Mouse (Mus musculus) testis, adult 2 months (tissue): ENCODE results near the gene Gba. TPM values are rescaled to one million over a fixed set of nuclear protein-coding genes. Genes with fewer than 3 reads are reported as not detected.

Experiments used
- H3K27ac ChIP-seq: fragments of 200-500 bp; 2 replicates; pipeline ENCODE4 v1.5.1; 2012; ENCODE audit warnings: low read depth, low read length; ENCODE audit not compliant: control insufficient read depth, insufficient read depth
- H3K27me3 ChIP-seq: fragments of 200-500 bp; 2 replicates; pipeline ENCODE4 v1.6.1; 2012; ENCODE audit warnings: mild to moderate bottlenecking, low read length, moderate library complexity; ENCODE audit not compliant: control insufficient read depth, insufficient read depth
- H3K36me3 ChIP-seq: fragments of 200-500 bp; 2 replicates; pipeline ENCODE4 v1.6.1; 2012; ENCODE audit warnings: mild to moderate bottlenecking, low read length; ENCODE audit not compliant: control insufficient read depth, insufficient read depth
- H3K4me1 ChIP-seq: fragments of 200-500 bp; 2 replicates; pipeline ENCODE4 v1.6.1; 2012; ENCODE audit warnings: low read length; ENCODE audit not compliant: control insufficient read depth, insufficient read depth
- H3K4me3 ChIP-seq: fragments of 200-500 bp; 2 replicates; pipeline ENCODE4 v1.5.1; 2012; ENCODE audit warnings: low read depth, mild to moderate bottlenecking, low read length, moderate library complexity, mixed read lengths; ENCODE audit not compliant: control insufficient read depth
- CTCF ChIP-seq: fragments of 200-500 bp; IDR thresholded peaks from 2 replicates; pipeline ENCODE4 v1.5.1; 2012; ENCODE audit warnings: low read depth, mild to moderate bottlenecking, inconsistent platforms, low read length, moderate library complexity; ENCODE audit not compliant: control insufficient read depth, insufficient read depth, insufficient replicate concordance
- POLR2A ChIP-seq: fragments of 200-500 bp; IDR thresholded peaks from 2 replicates; pipeline ENCODE4 v1.6.1; 2012; ENCODE audit warnings: low read depth, mild to moderate bottlenecking, inconsistent platforms, low read length, moderate library complexity; ENCODE audit not compliant: control insufficient read depth
- polyA plus RNA-seq: library from polyadenylated mRNA; depleted of rRNA; stranded (reverse); fragments of >200 nt; gene quantifications from 2 replicates; pipeline ENCODE4 v1.2.3, GENCODE M21; 2012

Gba gene
- polyA plus RNA-seq, 1 experiment, result 19.9 TPM

DNA sequence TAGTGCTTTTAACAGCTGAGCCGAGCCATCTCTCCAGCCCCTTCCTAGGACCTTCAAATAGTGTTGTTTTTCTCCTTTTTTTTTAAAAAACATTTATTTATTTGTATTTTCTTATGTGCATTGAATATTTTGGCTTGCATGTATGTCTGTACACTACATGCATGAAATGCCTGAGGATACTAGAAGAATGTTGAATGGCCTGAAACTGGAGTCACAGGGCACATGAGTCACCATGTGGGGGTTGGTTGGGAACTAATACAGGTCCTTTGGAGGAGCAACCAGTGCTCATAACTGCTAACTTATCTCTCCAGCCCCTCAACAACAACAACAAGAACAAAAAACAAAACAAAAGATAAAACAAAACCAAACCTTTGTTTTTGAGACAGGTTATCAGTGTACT lies 39.6 kb upstream of the Gba start:
- no peaks in the 10 kb centered on the region for H3K27me3 ChIP-seq
- peaks cover 1% of the 10 kb centered on the region; the same call in 1 of the 2 replicates for H3K36me3 ChIP-seq
- TF ChIP-seq CTCF, result no peak
- no peak for TF ChIP-seq POLR2A
- H3K4me1 ChIP-seq, result peaks cover 18% of the 10 kb centered on the region
- no peak overlapping the region for H3K4me3 ChIP-seq
- no peak overlapping the region for H3K27ac ChIP-seq

DNA sequence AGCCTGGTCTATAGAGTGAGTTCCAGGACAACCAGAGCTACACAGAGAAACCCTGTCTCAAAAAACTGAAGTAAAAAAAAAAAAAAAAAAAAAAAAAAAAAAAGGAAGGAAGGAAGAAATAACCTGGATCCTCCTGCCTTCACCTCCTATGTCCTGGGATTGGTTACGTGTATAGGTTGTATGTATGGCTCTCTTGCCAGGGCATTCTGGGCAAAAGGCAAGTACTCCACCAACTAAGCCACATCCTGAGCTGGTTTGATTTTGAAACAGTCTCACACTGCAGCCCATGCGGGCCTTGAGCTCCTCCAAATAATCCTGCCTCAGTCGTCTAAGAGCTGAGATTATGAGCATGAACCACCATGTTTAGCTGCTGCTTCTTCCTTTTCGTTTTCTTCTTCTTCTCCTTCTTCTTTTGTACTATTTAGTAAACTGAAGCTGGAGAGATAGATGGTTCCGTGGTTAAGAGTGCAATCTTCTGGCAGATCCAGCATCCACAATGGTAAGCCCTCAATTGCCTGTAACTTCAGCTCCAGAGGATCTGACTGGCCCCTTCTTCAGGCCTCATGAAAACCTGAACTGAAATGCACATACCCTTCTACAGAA lies 39.0 kb upstream of the Gba start:
- no peak for TF ChIP-seq POLR2A
- TF ChIP-seq CTCF, result no peak
- H3K4me1 ChIP-seq, result peaks cover 18% of the 10 kb centered on the region
- no peak overlapping the region; the same call in 1 of the 2 replicates for H3K27ac ChIP-seq

DNA sequence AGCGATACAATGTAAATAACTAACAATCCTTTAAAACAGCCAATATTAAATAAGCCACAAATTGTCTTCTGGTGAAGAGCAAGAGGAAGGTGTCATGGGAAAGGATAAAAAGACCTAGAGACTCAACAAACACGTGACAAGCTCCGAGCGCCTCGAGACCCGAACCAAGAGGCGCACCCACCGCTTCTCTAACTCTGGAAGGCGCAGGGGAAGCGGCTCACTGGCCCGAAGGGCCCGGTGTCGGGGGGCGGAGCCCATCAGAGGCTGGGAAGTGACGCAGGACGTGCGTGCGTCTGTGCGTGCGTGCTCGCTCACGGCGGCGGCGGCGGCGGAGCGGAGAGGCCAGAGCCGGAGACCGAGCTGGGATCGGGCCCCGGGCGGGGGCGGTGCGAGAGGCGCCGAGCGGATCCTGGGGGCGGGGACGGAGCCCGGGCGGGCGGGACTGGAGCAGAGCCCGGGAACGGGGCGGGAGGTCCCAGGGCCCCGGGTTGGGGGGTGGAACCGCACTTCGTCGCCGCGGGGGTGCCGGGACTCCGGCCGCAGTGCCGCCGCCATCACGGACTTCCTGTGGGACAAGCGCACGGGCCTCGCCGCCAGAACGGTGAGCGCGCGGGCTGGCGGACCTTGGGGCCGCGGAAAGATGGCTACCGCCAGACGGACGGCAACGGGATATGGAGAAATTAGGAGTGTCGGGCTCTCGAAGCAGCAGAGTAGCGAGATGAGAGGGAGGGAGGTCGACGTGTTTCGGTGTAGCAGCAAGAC lies 38.0 kb upstream of the Gba start, which contains the start of gene Clk2:
TSS of gene Clk2 (plus strand) at position 290 of the 762 bp plus-strand sequence.
- Histone ChIP-seq H3K4me1 (peaks cover 10% of the 10 kb centered on the region), H3K27me3 (no peaks in the 10 kb centered on the region), H3K36me3 (peaks cover 8% of the 10 kb centered on the region), H3K4me3 (peak within 1 kb of the TSS; percentile 95), H3K27ac (peak within 1 kb of the TSS; percentile 95)
- TF ChIP-seq POLR2A, result peak; percentile 79
- no peak for TF ChIP-seq CTCF

More for the DNA sequence above, 39.0 kb upstream of the Gba start:
- Histone ChIP-seq H3K27me3 (no peaks in the 10 kb centered on the region), H3K36me3 (peaks cover 5% of the 10 kb centered on the region), H3K4me3 (no peak overlapping the region; the same call in 1 of the 2 replicates)

DNA sequence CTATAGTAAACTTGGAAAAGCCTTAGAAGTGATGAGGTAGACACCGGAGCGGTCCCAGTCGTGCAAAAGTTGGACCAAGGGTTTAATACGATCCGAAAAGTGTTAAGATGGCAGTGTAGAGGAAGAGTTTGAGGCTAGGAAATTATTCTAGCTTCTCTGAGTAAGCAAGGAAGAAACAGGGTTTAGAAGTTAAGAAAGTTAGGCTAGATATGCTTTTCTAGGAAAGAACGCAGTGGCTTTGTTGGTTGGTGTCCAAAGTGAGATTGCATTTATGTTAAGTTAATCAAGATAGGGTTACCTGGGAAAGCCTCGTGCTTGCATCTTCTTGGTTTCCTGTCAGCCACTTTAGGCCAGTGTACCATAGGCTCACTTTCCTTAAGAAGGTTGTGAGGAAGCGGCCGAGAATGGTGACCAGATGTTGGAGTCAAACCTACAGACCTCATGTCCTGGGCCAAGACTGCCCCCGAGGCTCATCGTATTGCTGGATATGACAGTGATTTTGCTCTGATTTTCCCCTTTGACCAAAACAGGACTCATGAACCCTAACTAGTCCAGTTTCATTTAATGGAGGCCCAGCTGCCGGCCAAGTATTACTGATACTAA lies 37.4 kb upstream of the Gba start:
- TF ChIP-seq CTCF (no peak), POLR2A (no peak)
- H3K36me3 ChIP-seq, result peaks cover 8% of the 10 kb centered on the region
- peaks cover 9% of the 10 kb centered on the region for H3K4me1 ChIP-seq
- no peaks in the 10 kb centered on the region for H3K27me3 ChIP-seq
- H3K4me3 ChIP-seq, result peak overlapping the region; percentile 95
- H3K27ac ChIP-seq, result peak overlapping the region; percentile 95

DNA sequence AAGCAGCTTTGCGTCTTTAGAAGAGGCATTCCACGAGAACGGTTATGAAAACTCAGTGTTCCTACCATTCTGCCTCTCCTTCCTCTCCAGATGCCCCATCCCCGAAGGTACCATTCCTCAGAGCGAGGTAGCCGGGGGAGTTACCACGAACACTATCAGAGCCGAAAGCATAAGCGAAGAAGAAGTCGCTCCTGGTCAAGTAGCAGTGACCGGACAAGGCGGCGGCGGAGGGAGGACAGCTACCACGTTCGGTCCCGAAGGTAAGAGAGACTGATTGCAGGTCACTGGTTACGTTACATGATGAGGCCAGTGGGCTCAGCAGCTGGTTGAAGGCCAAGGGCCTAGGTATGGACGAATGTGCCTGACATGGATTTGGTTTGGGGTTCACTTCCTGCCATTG lies 35.8 kb upstream of the Gba start:
- Histone ChIP-seq H3K27ac (no peak overlapping the region), H3K4me3 (no peak overlapping the region), H3K27me3 (no peaks in the 10 kb centered on the region), H3K36me3 (peaks cover 9% of the 10 kb centered on the region), H3K4me1 (peaks cover 9% of the 10 kb centered on the region)
- TF ChIP-seq CTCF (no peak), POLR2A (no peak)

DNA sequence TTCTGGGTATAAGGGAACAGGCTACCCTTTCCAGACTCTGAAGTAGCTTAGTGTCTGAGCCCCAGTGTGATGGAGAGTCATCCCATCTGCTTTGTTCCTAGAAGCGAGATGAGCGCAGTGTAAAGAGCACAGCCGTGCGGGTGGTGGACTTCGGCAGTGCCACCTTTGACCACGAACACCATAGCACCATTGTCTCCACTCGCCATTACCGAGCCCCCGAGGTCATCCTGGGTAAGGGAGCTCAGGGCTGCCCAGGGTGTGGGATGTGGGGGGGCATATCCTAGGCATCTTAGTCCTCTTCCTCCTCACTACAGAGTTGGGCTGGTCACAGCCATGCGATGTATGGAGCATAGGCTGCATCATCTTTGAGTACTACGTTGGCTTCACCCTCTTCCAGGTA lies 27.9 kb upstream of the Gba start:
- Histone ChIP-seq H3K27ac (no peak overlapping the region), H3K36me3 (peaks cover 6% of the 10 kb centered on the region; the same call in 1 of the 2 replicates), H3K27me3 (no peaks in the 10 kb centered on the region), H3K4me3 (no peak overlapping the region), H3K4me1 (peaks cover 7% of the 10 kb centered on the region; the same call in 1 of the 2 replicates)
- no peak for TF ChIP-seq POLR2A
- no peak for TF ChIP-seq CTCF

DNA sequence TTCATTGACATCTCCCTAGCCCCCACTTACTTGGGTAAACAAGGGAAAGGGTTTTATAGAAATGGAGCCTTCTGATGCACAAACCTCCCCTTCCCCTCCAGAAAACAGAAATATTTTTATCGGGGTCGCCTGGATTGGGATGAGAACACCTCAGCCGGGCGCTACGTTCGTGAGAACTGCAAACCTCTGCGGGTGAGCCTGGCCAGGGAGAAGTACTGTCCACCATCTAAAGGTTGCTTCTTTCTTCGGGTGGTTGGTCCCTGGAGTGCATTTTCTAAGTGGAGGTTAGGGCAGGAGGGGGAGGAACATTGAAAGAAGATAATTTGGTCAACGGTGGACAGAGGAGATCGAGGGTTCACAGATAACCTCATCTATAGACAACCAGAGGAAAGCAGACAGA lies 27.2 kb upstream of the Gba start:
- H3K27me3 ChIP-seq, result no peaks in the 10 kb centered on the region
- H3K36me3 ChIP-seq, result peaks cover 6% of the 10 kb centered on the region; the same call in 1 of the 2 replicates
- H3K27ac ChIP-seq, result no peak overlapping the region
- H3K4me1 ChIP-seq, result peaks cover 7% of the 10 kb centered on the region; the same call in 1 of the 2 replicates
- no peak for TF ChIP-seq POLR2A
- no peak for TF ChIP-seq CTCF
- H3K4me3 ChIP-seq, result no peak overlapping the region
